Mouse (Mus musculus) MEL (cell line): ENCODE results near the gene Tspan11. TPM values are rescaled to one million over a fixed set of nuclear protein-coding genes. Genes with fewer than 3 reads are reported as not detected.

ENCODE experiments used
- DNase-seq: peaks from one replicate; pipeline ENCODE4 v3.0.0; 2011; ENCODE audit warnings: low read depth, low spot score
- H3K27ac ChIP-seq: 2 replicates; pipeline ENCODE4 v1.5.1; 2012; ENCODE audit warnings: low read depth, mild to moderate bottlenecking, control low read depth, low read length, moderate library complexity; ENCODE audit not compliant: control insufficient read depth
- H3K27me3 ChIP-seq, 2 experiments: fragments of 150-350 bp in 1 of 2; sonication (generic) in 1 of 2; 2 replicates each; pipeline ENCODE4 v1.6.1; 2012; ENCODE audit warnings: low read length in 2 of 2, mild to moderate bottlenecking in 2 of 2, improper control_type of control experiment in 1 of 2, moderate library complexity in 1 of 2; ENCODE audit not compliant: insufficient read depth in 2 of 2, control insufficient read depth in 1 of 2
- H3K36me3 ChIP-seq, 2 experiments: 2 replicates each; pipeline ENCODE4 v1.6.1; 2012 to 2014; ENCODE audit warnings: low read length in 2 of 2, improper control_type of control experiment in 1 of 2, inconsistent platforms in 1 of 2, mild to moderate bottlenecking in 1 of 2; ENCODE audit not compliant: insufficient read depth in 2 of 2, control insufficient read depth in 1 of 2
- H3K4me1 ChIP-seq, 2 experiments: fragments of 150-350 bp in 1 of 2; sonication (generic) in 1 of 2; 2 replicates each; pipeline ENCODE4 v1.6.1; 2012; ENCODE audit warnings: low read length in 2 of 2, improper control_type of control experiment in 1 of 2, mild to moderate bottlenecking in 1 of 2; ENCODE audit not compliant: insufficient read depth in 2 of 2, control insufficient read depth in 1 of 2
- H3K4me3 ChIP-seq, 2 experiments: fragments of 150-350 bp in 1 of 2; sonication (generic) in 1 of 2; 2 replicates each; pipeline ENCODE4 v1.5.1; 2012; ENCODE audit warnings: low read depth in 2 of 2, low read length in 2 of 2, mild to moderate bottlenecking in 2 of 2, moderate library complexity in 2 of 2, control low read depth in 1 of 2, improper control_type of control experiment in 1 of 2; ENCODE audit not compliant: control insufficient read depth in 1 of 2, insufficient read depth in 1 of 2
- H3K79me2 ChIP-seq: 2 replicates; pipeline ENCODE4 v1.6.1; 2012; ENCODE audit warnings: mild to moderate bottlenecking, low read length, moderate library complexity; ENCODE audit not compliant: control insufficient read depth, poor library complexity, insufficient read depth
- H3K9ac ChIP-seq: 2 replicates; pipeline ENCODE4 v1.6.1; 2012; ENCODE audit warnings: low read depth, mild to moderate bottlenecking, control low read depth, low read length, moderate library complexity; ENCODE audit not compliant: control insufficient read depth, poor library complexity, severe bottlenecking
- H3K9me3 ChIP-seq: fragments of 150-350 bp; sonication (generic); replicated peaks from 2 replicates; pipeline ENCODE4 v1.6.1; 2012; ENCODE audit warnings: mild to moderate bottlenecking, low read length, improper control_type of control experiment, moderate library complexity; ENCODE audit not compliant: insufficient read depth
- BHLHE40 ChIP-seq: IDR thresholded peaks from 2 replicates; pipeline ENCODE4 v1.6.1; 2012; ENCODE audit warnings: low read depth, mild to moderate bottlenecking, inconsistent platforms, low read length, improper control_type of control experiment, borderline replicate concordance
- CTCF ChIP-seq, 3 experiments: IDR thresholded peaks in 2 of 3; conservative IDR thresholded peaks in 1 of 3; 2 replicates each; pipeline ENCODE4 v1.5.1; 2011 to 2012; ENCODE audit warnings: low read length in 3 of 3, low read depth in 2 of 3, mild to moderate bottlenecking in 2 of 3, improper control_type of control experiment in 1 of 3, inconsistent platforms in 1 of 3, mixed read lengths in 1 of 3, moderate library complexity in 1 of 3; ENCODE audit not compliant: control insufficient read depth in 1 of 3, insufficient read depth in 1 of 3, poor library complexity in 1 of 3, severe bottlenecking in 1 of 3
- E2F4 ChIP-seq: IDR thresholded peaks from 2 replicates; pipeline ENCODE4 v1.6.1; 2011; ENCODE audit warnings: low read depth, low read length, improper control_type of control experiment, borderline replicate concordance
- MAFK ChIP-seq: IDR thresholded peaks from 2 replicates; pipeline ENCODE4 v1.6.1; 2011; ENCODE audit warnings: low read depth, mild to moderate bottlenecking, low read length, improper control_type of control experiment, borderline replicate concordance
- NRF1 ChIP-seq: IDR thresholded peaks from 2 replicates; pipeline ENCODE4 v1.6.1; 2014; ENCODE audit warnings: low read depth, mild to moderate bottlenecking, inconsistent platforms, low read length, improper control_type of control experiment, moderate library complexity; ENCODE audit not compliant: poor library complexity, insufficient read depth, severe bottlenecking
- POLR2AphosphoS2 ChIP-seq: IDR thresholded peaks from 2 replicates; pipeline ENCODE4 v1.6.1; 2011; ENCODE audit warnings: low read length, improper control_type of control experiment
- POLR2AphosphoS5 ChIP-seq: IDR thresholded peaks from 2 replicates; pipeline ENCODE4 v1.6.1; 2012; ENCODE audit warnings: low read depth, borderline replicate concordance, mild to moderate bottlenecking, inconsistent platforms, low read length, moderate library complexity, mixed read lengths
- RAD21 ChIP-seq: IDR thresholded peaks from 2 replicates; pipeline ENCODE4 v1.6.1; 2011; ENCODE audit warnings: mild to moderate bottlenecking, low read depth, low read length, improper control_type of control experiment
- SMC3 ChIP-seq: IDR thresholded peaks from 2 replicates; pipeline ENCODE4 v1.6.1; 2011; ENCODE audit warnings: low read depth, low read length, improper control_type of control experiment
- TAL1 ChIP-seq: IDR thresholded peaks from 2 replicates; pipeline ENCODE4 v1.6.1; 2012; ENCODE audit warnings: mild to moderate bottlenecking, inconsistent platforms, low read length, moderate library complexity, mixed read lengths
- UBTF ChIP-seq: IDR thresholded peaks from 2 replicates; pipeline ENCODE4 v1.6.1; 2012; ENCODE audit warnings: low read depth, mild to moderate bottlenecking, inconsistent platforms, low read length, improper control_type of control experiment, moderate library complexity, borderline replicate concordance; ENCODE audit not compliant: insufficient read depth
- ZKSCAN1 ChIP-seq: IDR thresholded peaks from 2 replicates; pipeline ENCODE4 v1.6.1; 2012; ENCODE audit warnings: low read depth, mild to moderate bottlenecking, inconsistent platforms, low read length, improper control_type of control experiment, moderate library complexity
- polyA plus RNA-seq, 2 experiments: library from polyadenylated mRNA; stranded (reverse) in 1 of 2; unstranded in 1 of 2; fragments of >175 nt in 1 of 2; fragments of >200 nt in 1 of 2; gene quantifications; 2 replicates each; pipeline versions ENCODE4 v1.2.1 to v1.2.4; 2012; ENCODE audit warnings: low replicate concordance in 2 of 2, low read depth in 1 of 2; ENCODE audit not compliant: insufficient read length in 2 of 2, insufficient read depth in 1 of 2, missing spikeins in 1 of 2
- total RNA-seq: library from RNA; depleted of rRNA; stranded (reverse); fragments of 300-350 nt; gene quantifications from 2 replicates; pipeline ENCODE4 v1.2.3, GENCODE M21; 2012

The Tspan11 gene
- total and polyA plus RNA-seq, 3 experiments = not detected

GRCm38 (mm10) chr6:127868546-127868945 is 18.8 kb upstream of the Tspan11 start:
- no peaks in the 10 kb centered on the region for H3K79me2 ChIP-seq
- TF ChIP-seq UBTF (no peak), BHLHE40 (no peak), SMC3 (no peak), MAFK (no peak), NRF1 (no peak), E2F4 (no peak), POLR2AphosphoS2 (no peak), ZKSCAN1 (no peak), POLR2AphosphoS5 (no peak), TAL1 (no peak), CTCF (IDR thresholded peaks at IDR 0.05 in 2 of 3, conservative IDR thresholded peaks at IDR 0.05 in 1 of 3; ENCODE audit: control insufficient read depth in 1 of 3, insufficient read depth in 1 of 3, low read depth in 2 of 3, low read length in 3 of 3, poor library complexity in 1 of 3, severe bottlenecking in 1 of 3) (no peak)
- no peak overlapping the region for H3K27ac ChIP-seq
- no peak overlapping the region for H3K9ac ChIP-seq
- no peaks in the 10 kb centered on the region for H3K9me3 ChIP-seq
- H3K4me1 ChIP-seq = no peaks in the 10 kb centered on the region
- H3K27me3 ChIP-seq = no peaks in the 10 kb centered on the region
- H3K4me3 ChIP-seq = no peak overlapping the region
- no peaks in the 10 kb centered on the region for H3K36me3 ChIP-seq
- no peak for DNase-seq

GRCm38 (mm10) chr6:127869121-127869520 is 18.3 kb upstream of the Tspan11 start:
- no peaks in the 10 kb centered on the region for H3K36me3 ChIP-seq
- no peaks in the 10 kb centered on the region for H3K79me2 ChIP-seq
- no peak overlapping the region for H3K4me3 ChIP-seq
- no peaks in the 10 kb centered on the region for H3K9me3 ChIP-seq
- H3K27me3 ChIP-seq = no peaks in the 10 kb centered on the region
- H3K9ac ChIP-seq = no peak overlapping the region
- no peak overlapping the region for H3K27ac ChIP-seq
- no peaks in the 10 kb centered on the region for H3K4me1 ChIP-seq
- no peak for DNase-seq
- TF ChIP-seq CTCF (IDR thresholded peaks at IDR 0.05 in 2 of 3, conservative IDR thresholded peaks at IDR 0.05 in 1 of 3; ENCODE audit: control insufficient read depth in 1 of 3, insufficient read depth in 1 of 3, low read depth in 2 of 3, low read length in 3 of 3, poor library complexity in 1 of 3, severe bottlenecking in 1 of 3) = no peak

- H3K36me3 ChIP-seq = no peaks in the 10 kb centered on the region
- no peaks in the 10 kb centered on the region for H3K4me1 ChIP-seq
- no peak overlapping the region for H3K27ac ChIP-seq
- no peak for DNase-seq
- H3K9ac ChIP-seq = no peak overlapping the region
- no peaks in the 10 kb centered on the region for H3K27me3 ChIP-seq
- no peaks in the 10 kb centered on the region for H3K79me2 ChIP-seq
- no peak overlapping the region for H3K4me3 ChIP-seq
- H3K9me3 ChIP-seq = no peaks in the 10 kb centered on the region
- no peak for TF ChIP-seq ZKSCAN1
- TF ChIP-seq RAD21 = no peak
- TF ChIP-seq CTCF (IDR thresholded peaks at IDR 0.05 in 2 of 3, conservative IDR thresholded peaks at IDR 0.05 in 1 of 3; ENCODE audit: control insufficient read depth in 1 of 3, insufficient read depth in 1 of 3, low read depth in 2 of 3, low read length in 3 of 3, poor library complexity in 1 of 3, severe bottlenecking in 1 of 3) = 0 out of 6 replicates have a peak, but pooled peaks of 1 of the 3 experiments have one; percentile 4
Measured at GRCm38 (mm10) chr6:127870345-127871324, 16.8 kb upstream of the Tspan11 start.
